Mouse (Mus musculus) stomach, embryonic 14.5 days (tissue): ENCODE data around the gene H2afj. TPM values are rescaled to one million over a fixed set of nuclear protein-coding genes. Genes with fewer than 3 reads are reported as not detected.

Experiments used
- ATAC-seq: fragments of 200-750 bp; cut with Nextera tagmentation; 2 replicates; pipeline ENCODE4 v1.8.0; 2017; ENCODE audit warnings: low read depth, moderate TSS enrichment; ENCODE audit not compliant: insufficient number of reproducible peaks, insufficient read depth, low FRiP score
- H3K27ac ChIP-seq: fragments of 300-500 bp; sonication (generic); 2 replicates; pipeline ENCODE4 v1.5.1; 2014; ENCODE audit warnings: mild to moderate bottlenecking, low read length, moderate library complexity, mixed read lengths
- H3K27me3 ChIP-seq: fragments of 300-500 bp; sonication (generic); 2 replicates; pipeline ENCODE4 v1.6.1; 2014; ENCODE audit warnings: low read length, control low read depth, mixed read lengths; ENCODE audit not compliant: control insufficient read depth, insufficient read depth
- H3K36me3 ChIP-seq: fragments of 300-500 bp; sonication (generic); 2 replicates; pipeline ENCODE4 v1.6.1; 2014; ENCODE audit warnings: mild to moderate bottlenecking, control low read depth, low read length, moderate library complexity, mixed read lengths; ENCODE audit not compliant: control insufficient read depth, insufficient read depth
- H3K4me1 ChIP-seq: fragments of 300-500 bp; sonication (generic); 2 replicates; pipeline ENCODE4 v1.6.1; 2014; ENCODE audit warnings: low read length, control low read depth, mixed read lengths; ENCODE audit not compliant: control insufficient read depth, insufficient read depth
- H3K4me2 ChIP-seq: fragments of 300-500 bp; sonication (generic); replicated peaks from 2 replicates; pipeline ENCODE4 v1.6.1; 2014; ENCODE audit warnings: low read depth, low read length, control low read depth
- H3K4me3 ChIP-seq: fragments of 300-500 bp; sonication (generic); 2 replicates; pipeline ENCODE4 v1.5.1; 2014; ENCODE audit warnings: low read depth, low read length, control low read depth
- H3K9ac ChIP-seq: fragments of 300-500 bp; sonication (generic); replicated peaks from 2 replicates; pipeline ENCODE4 v1.6.1; 2014; ENCODE audit warnings: low read depth, mild to moderate bottlenecking, control low read depth, low read length, moderate library complexity, mixed read lengths
- H3K9me3 ChIP-seq: fragments of 300-500 bp; sonication (generic); 2 replicates; pipeline ENCODE4 v1.6.1; 2016; ENCODE audit warnings: low read depth, low read length, control low read depth; ENCODE audit not compliant: control insufficient read depth
- WGBS: fragments of 180-500 bp; shearing (Covaris S2); extraction: QIAGEN DNeasy Blood & Tissue Kit; methylation state at CpG from one replicate; pipeline ENCODE4 v1.1.7; 2014; 5-methylcytosine and 5-hydroxymethylcytosine counted together
- polyA plus RNA-seq: library from polyadenylated mRNA; unstranded; fragments of >200 nt; fragmentation: Nextera tagmentation; extraction: Ambion mirVana; gene quantifications from 2 replicates; pipeline ENCODE4 v1.2.1, GENCODE M21; 2014

Gene H2afj
- polyA plus RNA-seq, 1 experiment from 2014 or later: 130 TPM

DNA sequence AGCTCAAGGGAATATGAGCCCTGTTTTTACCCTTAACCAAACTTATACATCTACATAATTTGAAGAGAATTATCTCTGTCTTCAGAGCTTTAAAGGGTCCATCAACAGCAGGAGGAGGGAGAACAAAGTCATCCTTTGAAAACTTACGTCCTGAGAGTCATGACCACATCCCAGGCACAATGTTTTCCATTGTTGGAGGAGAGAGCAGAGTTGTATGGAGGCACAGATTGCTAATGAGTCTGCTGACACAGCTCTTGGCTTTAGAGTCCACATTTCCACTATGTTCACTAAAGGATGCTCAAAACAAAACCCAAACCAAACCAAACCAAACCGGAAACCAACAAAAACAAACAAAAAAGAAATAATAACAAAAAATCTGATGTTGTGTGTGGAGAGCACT lies 36.9 kb downstream of the H2afj start:
- Histone ChIP-seq H3K9ac (no peak overlapping the region), H3K4me2 (no peak overlapping the region), H3K36me3 (no peaks in the 10 kb centered on the region), H3K27me3 (no peaks in the 10 kb centered on the region), H3K27ac (no peak overlapping the region), H3K4me3 (no peak overlapping the region), H3K4me1 (no peaks in the 10 kb centered on the region), H3K9me3 (no peaks in the 10 kb centered on the region)
- no peak for ATAC-seq
- 64% methylated on average over 2 of the region's 2 CpGs for WGBS

DNA sequence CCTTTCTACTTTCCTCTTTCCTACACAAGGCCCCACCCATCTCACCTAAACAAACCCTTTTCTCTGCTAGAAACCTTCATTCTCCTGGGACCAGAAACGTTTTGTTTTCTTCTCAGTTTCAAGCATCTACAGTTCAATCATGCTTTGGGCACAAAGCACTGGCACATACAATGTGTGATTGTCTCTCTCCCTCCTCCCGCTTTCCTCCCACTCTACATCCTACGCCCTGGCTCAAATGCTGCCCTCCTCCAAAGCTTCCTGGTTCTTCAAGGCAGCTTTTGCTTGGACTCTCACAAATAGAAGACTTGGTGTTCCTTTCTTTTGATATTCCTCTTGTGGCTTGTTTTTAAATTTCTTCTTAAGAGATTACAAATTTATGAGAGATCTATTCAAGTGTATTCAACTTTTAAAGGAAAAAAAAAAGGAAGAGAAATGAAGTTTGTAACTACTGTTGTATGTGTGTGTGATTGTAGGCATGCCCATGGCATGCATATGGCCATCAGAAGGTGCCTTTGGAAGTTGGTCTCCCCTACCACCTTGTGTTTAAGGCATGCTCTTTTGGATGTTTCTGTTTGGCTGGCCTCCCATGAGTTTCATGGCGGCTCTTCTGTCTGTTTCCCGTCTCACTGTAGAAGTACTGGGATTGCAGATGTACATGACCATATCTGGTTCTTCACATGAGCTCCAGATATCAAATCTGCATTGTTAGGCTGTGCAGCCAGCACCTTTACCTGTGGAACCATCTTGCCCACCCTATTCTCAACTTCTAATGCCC lies 37.8 kb downstream of the H2afj start:
- H3K9ac ChIP-seq: no peak overlapping the region
- H3K27ac ChIP-seq: no peak overlapping the region
- H3K27me3 ChIP-seq: no peaks in the 10 kb centered on the region
- H3K4me2 ChIP-seq: no peak overlapping the region
- H3K9me3 ChIP-seq: no peaks in the 10 kb centered on the region
- H3K4me1 ChIP-seq: no peaks in the 10 kb centered on the region
- ATAC-seq: no peak
- H3K4me3 ChIP-seq: no peak overlapping the region
- no peaks in the 10 kb centered on the region for H3K36me3 ChIP-seq
- WGBS: 79% methylated on average over 5 of the region's 5 CpGs

DNA sequence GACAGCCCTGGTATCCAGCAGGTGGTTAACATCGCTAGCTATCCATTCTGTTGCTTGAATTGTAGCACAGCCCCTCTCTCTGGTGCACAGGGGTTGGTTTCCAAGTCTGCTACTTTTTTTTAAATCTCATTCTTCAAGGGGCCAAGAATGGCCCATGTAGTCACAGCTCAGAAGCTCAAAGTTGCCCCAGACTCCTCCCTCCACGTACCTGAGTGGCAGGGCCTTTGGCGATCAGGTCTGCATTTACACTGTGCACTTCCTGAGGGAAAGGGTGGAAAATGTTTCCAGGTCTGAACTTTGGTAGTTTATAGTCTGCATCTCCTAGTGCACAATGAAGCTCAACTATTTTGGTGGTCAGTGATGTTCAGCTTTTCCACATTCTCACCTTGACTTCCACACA lies 39.2 kb downstream of the H2afj start:
- Histone ChIP-seq H3K4me2 (no peak overlapping the region), H3K27ac (no peak overlapping the region), H3K4me1 (no peaks in the 10 kb centered on the region), H3K27me3 (no peaks in the 10 kb centered on the region), H3K36me3 (no peaks in the 10 kb centered on the region), H3K4me3 (no peak overlapping the region), H3K9ac (no peak overlapping the region), H3K9me3 (no peaks in the 10 kb centered on the region)
- no peak for ATAC-seq
- WGBS: 87% methylated on average over 3 of the region's 3 CpGs

DNA sequence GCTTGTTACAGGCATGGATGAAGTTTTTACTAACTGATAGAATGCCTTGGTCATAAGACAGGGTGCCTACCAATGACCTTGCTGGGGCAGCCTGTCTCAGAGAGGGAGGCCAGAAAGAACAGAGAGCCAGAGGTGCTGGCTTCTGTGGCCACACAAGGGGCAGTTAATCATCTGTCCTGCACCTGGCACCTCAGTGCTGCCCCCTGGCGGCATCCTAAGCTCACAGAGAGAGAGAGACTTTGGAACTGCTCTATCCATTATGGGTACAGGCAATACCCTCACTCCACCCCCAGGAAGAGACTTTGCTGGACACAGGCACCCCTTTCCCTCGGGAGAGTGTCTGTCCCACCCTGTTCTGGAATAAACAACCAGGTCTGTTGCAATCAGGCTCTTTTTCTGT lies 39.7 kb downstream of the H2afj start:
- no peaks in the 10 kb centered on the region for H3K36me3 ChIP-seq
- no peaks in the 10 kb centered on the region for H3K27me3 ChIP-seq
- no peak overlapping the region for H3K9ac ChIP-seq
- H3K4me3 ChIP-seq: no peak overlapping the region
- 26% methylated on average over 2 of the region's 2 CpGs for WGBS
- H3K4me2 ChIP-seq: no peak overlapping the region
- no peak overlapping the region for H3K27ac ChIP-seq
- 0 out of 2 replicates have a peak, but pooled peaks have one; percentile 23 for ATAC-seq
- H3K4me1 ChIP-seq: 0 out of 2 replicates have a peak, but pooled peaks cover 1% of the 10 kb centered on the region
- H3K9me3 ChIP-seq: no peaks in the 10 kb centered on the region

DNA sequence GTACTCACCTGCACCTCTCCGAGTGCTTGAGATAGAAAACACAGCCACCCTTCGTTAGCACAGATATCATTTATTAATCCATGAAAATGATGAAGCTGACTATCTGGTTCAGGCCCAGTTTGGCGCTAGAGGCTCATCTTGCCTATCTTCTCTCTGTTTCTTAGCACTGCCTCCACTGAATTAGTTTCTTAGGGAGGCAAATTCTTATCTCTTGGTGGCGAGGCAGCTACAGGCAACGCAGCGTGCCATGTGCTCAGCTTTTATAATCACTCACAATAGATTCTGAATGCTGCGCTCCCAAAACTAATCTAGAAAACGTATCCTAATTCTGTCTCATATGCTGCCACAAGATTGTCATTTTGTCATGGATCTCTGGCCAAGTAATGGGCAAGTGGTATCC lies 40.4 kb downstream of the H2afj start:
- Histone ChIP-seq H3K36me3 (no peaks in the 10 kb centered on the region), H3K4me2 (no peak overlapping the region), H3K4me3 (no peak overlapping the region), H3K4me1 (0 out of 2 replicates have a peak, but pooled peaks cover 2% of the 10 kb centered on the region), H3K9me3 (no peaks in the 10 kb centered on the region), H3K27ac (no peak overlapping the region), H3K9ac (no peak overlapping the region), H3K27me3 (no peaks in the 10 kb centered on the region)
- 84% methylated on average over 8 of the region's 8 CpGs for WGBS
- ATAC-seq: no peak

DNA sequence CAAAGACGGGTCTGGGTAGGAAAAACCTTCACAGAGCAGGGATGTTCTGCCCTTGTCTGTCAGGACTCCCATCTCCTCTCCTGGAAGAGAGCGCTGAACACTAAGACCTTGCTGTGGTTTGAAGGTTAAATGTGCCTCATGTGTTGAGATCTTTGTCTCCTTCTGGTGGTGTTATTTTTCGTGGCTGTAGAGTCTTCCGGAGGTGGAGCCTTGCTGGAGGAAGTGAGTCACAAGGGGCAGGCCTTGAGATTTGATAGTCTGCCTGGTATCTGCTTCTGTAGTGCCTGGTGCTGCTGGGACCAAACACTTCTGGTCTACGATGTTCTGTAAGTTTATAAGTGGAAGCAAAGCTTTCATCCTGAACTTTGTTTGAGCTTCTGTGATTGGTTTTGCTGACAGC lies 40.9 kb downstream of the H2afj start:
- H3K27ac ChIP-seq: no peak overlapping the region
- no peak for ATAC-seq
- WGBS: 88% methylated on average over 5 of the region's 5 CpGs

DNA sequence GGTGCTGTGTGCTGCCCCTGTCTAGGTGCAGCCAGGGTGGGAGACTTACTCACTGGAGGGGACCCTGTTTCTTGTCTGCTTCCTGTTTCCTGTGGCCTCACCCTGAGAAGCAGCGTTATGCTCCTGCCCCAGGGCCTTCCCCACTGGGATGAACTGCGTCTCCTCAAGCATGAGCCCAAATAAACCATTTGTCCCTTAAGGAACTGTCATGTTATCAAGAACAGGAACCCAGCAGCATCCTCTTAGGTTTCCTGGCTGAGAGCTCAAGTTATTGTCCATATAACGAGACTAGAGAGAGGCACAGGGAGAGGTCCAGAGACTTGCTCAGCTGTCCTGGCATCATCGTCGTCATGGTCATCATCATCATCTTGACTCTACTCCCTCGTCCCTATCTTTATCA lies 42.2 kb downstream of the H2afj start:
- Histone ChIP-seq H3K4me1 (0 out of 2 replicates have a peak, but pooled peaks cover 2% of the 10 kb centered on the region), H3K4me2 (no peak overlapping the region), H3K36me3 (no peaks in the 10 kb centered on the region), H3K27ac (no peak overlapping the region), H3K27me3 (no peaks in the 10 kb centered on the region), H3K9me3 (no peaks in the 10 kb centered on the region), H3K9ac (no peak overlapping the region), H3K4me3 (no peak overlapping the region)
- no peak for ATAC-seq
- 78% methylated on average over 6 of the region's 6 CpGs for WGBS

More for the DNA sequence above, 40.9 kb downstream of the H2afj start:
- 0 out of 2 replicates have a peak, but pooled peaks cover 2% of the 10 kb centered on the region for H3K4me1 ChIP-seq
- H3K9ac ChIP-seq: no peak overlapping the region
- no peaks in the 10 kb centered on the region for H3K9me3 ChIP-seq
- no peak overlapping the region for H3K4me2 ChIP-seq
- H3K36me3 ChIP-seq: no peaks in the 10 kb centered on the region
- H3K4me3 ChIP-seq: no peak overlapping the region
- no peaks in the 10 kb centered on the region for H3K27me3 ChIP-seq

DNA sequence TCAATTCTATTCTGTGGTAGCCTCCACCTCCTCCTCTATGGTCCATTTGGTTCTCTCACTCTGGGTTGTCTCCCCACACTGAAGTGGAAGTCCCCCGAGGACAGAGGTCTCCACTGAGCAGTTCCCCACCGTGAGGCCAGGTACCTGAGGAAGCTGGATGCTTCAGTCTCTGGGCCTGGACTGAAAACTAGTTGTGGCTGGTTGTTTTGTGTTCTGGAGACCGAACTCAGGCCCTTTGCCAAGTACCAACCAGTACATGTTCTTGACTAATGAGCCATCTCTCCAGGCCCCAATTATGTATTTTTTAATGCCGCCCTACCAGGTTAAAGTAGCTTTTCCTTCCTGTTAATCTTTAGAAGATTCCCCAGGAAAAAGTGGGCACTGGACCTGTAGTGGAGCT lies 44.3 kb downstream of the H2afj start:
- ATAC-seq: no peak
- WGBS: 77% methylated on average over 4 of the region's 4 CpGs
- H3K9ac ChIP-seq: no peak overlapping the region

DNA sequence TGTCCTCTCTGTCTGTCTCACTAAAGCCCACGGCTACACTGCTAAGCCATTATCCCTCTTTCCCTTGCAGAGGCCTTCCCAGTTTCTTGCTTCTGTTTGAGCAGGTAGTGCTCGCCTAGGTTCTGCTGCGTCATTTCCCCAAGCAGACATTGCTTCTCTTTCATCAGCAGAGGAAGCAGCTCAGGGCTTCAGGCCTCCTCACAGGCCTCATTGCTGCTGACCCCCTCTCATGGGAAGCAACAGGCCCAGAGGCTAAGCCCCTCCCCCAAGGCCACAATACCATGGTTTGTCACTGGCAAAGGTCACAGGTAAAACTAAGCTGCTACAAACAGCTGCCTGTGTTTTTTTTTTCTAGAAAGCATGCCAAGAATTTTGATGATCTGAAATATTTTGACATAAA lies 44.7 kb downstream of the H2afj start:
- Histone ChIP-seq H3K9me3 (no peaks in the 10 kb centered on the region), H3K4me3 (no peak overlapping the region), H3K36me3 (no peaks in the 10 kb centered on the region), H3K4me2 (no peak overlapping the region), H3K27ac (no peak overlapping the region), H3K4me1 (peaks cover 16% of the 10 kb centered on the region), H3K9ac (no peak overlapping the region), H3K27me3 (no peaks in the 10 kb centered on the region)
- WGBS: 42% methylated on average over 3 of the region's 3 CpGs
- no peak for ATAC-seq

More for the DNA sequence above, 44.3 kb downstream of the H2afj start:
- H3K4me1 ChIP-seq: peaks cover 12% of the 10 kb centered on the region
- H3K9me3 ChIP-seq: no peaks in the 10 kb centered on the region
- H3K27me3 ChIP-seq: no peaks in the 10 kb centered on the region
- H3K27ac ChIP-seq: no peak overlapping the region
- H3K4me2 ChIP-seq: no peak overlapping the region
- no peak overlapping the region for H3K4me3 ChIP-seq
- no peaks in the 10 kb centered on the region for H3K36me3 ChIP-seq
